Mouse (Mus musculus): Measurements from ENCODE around the gene Capn12.

DNA sequence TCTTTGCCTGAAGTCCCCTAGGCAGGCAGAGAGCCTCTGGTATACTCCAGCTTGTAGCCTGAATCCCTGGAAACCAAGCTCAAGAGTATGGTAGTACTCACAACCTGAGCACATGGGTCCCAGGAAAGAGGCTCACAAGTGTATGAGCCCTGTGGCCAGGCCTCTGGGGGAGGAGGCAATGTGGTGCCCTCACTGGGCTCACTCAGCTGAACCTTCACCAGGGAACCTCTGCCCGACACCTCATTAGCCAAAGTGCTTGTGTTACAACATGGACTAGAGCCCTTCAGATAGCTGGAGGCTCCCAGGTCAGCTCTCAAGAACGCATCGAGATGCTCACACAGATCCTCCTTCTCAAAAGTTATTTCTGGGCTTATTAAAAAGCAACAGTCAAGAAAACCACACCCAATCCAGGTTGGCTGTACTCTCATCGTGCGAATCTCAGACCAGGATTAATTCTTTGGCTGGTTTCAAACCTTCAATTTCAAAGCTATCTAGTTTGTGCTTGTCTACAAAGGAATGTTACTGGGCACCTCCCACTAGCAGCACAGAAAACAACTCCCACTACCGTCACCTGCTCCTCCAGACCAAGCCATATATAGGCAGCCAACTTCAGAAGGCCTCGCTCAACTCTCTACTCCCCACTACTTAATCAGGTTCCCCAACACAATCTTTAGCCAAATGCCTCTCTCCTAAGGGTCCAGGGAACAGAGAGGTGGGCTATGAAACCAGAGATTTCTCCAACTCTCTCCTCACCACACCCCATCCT lies 58.4 kb downstream of the Capn12 start:
- TF ChIP-seq CTCF (conservative IDR thresholded peaks at IDR 0.05; ENCODE audit: insufficient read depth, insufficient read length, low read depth, low read length) (no peak), POLR2A (IDR thresholded peaks at IDR 0.05; ENCODE audit: low read depth, low read length) (no peak)
